Mouse (Mus musculus) c-Kit-negative CD71-positive TER-119-positive erythroid progenitor cells, embryonic 14.5 days (primary cell): ENCODE measurements around the gene Cfap61.

ENCODE experiments used
- DNase-seq: peaks from one replicate; pipeline ENCODE4 v3.0.0-alpha.2; 2013; ENCODE audit warnings: low read depth, low spot score

The Cfap61 gene

DNA sequence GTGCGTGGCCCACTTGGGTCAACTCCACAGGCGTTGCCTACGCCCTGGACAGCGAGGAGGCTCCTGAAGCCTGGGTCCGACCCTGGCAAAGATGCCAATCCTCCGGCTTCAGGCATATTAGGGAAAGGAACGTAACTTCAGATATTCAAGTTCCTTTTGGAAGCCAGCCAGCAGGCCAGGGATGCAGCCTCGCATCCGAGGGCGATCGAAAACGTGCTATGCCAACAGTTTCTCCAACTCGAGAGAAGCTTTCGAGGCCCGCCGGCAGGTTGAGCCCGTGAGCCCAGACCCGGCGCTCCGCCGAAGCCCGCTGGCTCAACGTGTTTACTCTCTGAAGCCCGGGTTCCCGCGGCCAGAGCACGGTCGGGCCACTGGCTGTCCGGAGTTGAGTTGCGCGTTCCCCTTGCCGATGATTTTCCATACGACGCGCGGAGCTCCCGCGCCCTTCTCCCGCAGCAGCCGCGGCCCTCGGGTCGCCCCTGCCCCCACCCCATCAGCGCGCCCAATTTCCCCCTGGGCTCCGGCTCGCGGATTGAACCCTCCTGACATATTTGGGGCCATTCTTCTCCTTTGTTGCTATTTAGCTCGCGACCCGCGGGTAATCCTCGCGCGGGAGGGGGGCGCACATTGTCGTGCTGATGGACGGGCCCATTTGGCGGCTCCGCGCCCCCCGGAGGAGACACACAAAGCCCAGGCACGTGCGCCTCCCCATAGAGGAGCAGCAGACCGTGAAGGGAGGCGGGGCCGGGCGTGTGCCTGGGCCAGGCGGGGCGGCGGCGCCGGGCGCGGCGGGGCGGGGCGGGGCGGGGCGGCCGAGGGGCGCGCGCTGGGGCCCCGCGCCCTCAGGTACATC, 286.7 kb downstream of the Cfap61 start, which contains the start of gene Insm1:
TSS of gene Insm1 (plus strand) at position 846 of the 853 bp plus-strand sequence.
- DNase-seq: no peak

DNA sequence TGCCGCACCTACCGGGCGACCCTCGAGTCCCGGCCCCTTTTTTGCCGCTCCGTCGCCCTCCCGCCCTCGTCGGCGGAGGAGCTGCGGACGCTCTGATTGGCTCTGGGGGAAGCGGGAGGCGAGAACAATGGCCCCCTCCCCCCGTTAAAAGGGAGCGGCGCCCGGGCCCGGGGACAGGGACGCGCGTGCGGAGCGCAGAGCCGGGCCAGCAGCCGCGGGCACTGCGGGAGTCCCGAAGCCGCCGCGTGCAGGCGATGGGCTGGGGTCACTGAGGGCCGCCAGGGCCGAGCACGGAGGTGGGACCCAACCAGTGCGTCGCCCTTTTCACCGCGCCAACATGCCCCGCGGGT, 287.3 kb downstream of the Cfap61 start:
- no peak for DNase-seq

DNA sequence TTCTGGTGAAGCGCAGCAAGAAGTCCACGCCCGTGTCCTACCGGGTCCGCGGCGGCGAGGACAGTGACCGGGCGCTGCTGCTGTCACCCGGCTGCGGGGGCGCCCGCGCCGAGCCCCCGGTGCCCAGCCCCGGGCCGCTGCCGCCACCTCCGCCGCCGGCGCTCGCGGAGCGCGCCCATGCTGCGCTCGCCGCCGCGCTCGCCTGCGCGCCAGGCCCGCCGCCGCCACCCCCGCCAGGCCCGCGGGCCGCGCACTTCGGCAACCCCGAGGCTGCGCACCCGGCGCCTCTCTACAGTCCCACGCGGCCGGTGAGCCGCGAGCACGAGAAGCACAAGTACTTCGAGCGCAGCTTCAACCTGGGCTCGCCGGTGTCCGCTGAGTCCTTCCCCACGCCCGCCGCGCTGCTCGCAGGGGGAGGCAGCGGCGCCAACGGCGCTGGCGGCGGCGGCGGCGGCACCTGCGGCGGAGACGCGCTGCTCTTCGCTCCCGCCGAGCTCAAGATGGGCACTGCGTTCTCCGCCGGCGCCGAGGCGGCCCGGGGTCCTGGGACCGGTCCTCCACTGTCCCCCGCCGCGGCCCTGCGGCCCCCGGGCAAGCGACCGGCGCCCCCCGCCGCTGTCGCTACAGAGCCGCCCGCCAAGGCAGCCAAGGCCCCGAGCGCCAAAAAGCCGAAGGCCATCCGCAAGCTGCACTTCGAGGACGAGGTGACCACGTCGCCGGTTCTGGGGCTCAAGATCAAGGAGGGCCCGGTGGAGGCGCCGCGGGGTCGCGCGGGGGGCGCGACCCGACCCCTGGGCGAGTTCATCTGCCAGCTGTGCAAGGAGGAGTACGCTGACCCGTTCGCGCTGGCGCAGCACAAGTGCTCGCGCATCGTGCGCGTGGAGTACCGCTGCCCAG, 287.9 kb downstream of the Cfap61 start:
- no peak for DNase-seq

DNA sequence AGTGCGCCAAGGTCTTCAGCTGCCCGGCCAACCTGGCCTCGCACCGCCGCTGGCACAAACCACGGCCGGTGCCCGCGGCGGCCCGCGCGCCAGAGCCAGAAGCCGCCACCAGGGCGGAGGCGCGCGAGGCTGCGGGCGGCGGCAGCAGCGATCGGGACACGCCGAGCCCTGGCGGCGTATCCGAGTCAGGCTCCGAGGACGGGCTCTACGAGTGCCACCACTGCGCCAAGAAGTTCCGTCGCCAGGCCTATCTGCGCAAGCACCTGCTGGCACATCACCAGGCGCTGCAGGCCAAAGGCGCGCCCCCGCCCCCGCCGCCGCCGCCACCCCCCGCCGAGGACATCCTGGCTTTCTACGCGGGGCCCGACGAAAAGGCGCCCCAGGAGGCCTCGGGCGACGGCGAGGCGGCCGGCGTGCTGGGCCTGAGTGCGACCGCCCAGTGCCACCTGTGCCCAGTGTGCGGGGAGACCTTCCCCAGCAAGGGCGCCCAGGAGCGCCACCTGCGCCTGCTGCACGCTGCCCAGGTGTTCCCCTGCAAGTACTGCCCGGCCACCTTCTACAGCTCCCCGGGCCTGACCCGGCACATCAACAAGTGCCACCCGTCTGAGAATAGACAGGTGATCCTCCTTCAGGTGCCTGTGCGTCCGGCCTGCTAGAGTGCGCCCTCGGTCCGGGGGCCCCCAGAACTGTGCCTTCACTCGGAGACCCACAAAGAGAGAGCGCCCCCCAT, 288.8 kb downstream of the Cfap61 start:
- DNase-seq: no peak

DNA sequence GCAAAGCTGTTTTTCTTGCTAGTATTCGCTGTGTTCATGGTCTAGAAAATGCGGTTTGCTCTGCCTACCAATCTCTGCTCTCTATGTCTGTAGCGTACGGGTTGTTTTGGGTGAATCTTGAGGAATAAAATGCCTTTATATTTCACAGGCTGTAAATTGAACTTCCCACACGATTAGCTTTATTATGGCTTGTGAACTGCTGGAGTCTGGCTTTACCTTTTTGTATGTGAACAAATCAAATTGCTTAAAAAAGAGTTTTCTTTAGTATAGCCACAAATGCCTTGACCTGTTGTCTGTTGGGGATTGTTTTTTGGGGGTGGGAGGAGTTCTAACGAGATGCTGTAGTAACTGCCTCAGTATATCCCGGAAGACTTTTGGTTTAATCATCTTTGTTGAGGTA, 289.6 kb downstream of the Cfap61 start:
- DNase-seq: no peak

DNA sequence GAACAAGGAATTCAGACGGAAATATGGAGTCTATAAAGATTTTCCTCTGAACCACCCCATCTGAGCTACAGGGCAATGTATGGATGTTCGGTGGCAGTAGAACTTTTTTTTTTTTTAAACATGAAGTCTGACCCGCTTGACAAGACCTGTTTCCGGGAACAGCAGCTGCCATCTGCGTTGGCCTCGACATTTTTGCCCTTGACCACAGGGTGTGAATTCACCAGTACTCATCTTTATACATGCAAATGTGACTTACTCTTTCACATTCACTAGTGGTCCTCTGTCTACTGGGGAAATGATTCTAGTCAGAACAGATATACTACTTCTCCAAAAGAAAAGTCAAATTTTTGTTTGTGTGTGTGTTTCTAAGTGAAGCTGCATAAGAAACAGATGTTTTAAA, 291.2 kb downstream of the Cfap61 start:
- DNase-seq: no peak

DNA sequence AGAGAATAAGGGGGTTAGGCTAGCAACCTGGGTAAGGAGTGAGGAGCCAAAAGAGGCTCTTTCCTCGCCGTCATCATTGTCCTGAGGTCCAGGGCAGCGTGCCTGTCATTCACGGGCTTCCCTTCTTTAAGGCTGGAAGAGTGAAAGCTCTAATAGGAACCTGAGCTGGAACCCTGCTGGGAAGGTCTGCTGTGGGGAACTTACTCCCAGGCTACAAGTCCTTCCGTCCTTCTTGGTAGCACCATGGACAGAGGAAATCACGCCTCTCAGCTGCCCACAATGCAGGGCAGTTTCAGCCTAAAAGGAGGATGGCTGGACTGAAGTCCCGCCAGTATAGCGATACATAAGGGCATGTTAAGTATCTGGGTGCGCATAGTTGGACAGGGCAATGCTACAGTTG, 291.9 kb downstream of the Cfap61 start:
- DNase-seq: no peak

DNA sequence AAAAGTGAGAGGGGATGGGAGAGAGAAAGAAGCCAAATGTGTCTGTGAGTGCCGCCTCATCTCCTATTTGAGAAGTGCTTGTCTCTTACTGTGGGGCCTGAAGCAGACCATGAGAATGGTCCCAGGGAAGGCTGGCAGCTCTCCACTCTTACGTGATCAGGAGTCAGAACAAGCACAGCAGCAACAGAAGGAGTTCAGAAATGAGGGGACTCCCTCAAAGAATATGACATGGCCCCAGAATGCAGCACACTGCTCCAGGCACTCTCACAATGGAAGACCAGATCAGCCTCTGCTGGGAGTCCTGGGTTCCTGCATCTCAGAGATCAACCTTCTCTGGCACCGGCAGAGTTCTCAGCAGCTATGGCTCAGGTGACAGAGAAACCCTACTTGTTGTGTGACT, 293.1 kb downstream of the Cfap61 start:
- DNase-seq: no peak

DNA sequence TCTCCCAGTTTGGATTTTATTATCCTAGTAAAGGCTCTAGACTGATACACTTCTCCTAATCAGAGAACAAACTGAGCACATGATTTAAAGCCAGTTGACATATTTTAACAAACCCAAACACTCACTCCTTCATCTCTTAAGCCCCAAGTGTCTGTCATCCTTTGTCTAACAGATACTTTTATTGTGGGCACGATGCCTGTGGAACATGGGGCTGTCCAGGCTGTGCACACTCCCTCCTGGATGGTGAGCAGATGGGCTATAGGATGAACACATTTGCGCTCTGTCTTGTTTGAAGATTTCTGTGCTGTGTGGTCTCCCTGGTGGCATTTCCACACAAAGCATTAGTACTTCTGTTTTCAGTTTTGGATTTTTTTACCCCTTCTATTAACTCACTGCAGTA, 293.9 kb downstream of the Cfap61 start:
- DNase-seq: no peak

DNA sequence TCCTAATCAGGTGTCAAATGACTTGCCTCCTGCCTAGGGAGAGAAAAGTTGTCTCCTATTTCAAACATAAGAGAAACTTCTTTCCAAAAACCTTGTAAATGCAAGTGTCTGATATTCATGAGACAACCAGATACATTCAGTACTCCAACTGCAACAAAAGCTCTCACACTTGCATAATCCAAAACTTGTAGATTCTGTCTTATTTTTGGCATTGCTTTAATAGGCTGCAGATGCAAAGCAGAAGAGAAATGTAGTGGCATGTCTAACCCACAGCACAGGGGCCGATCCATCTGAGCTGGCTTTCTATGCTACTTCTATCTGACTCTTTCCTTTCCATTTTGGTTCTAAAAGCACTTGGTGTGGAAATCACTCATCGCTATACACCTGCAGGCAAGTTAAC, 296.9 kb downstream of the Cfap61 start:
- DNase-seq: no peak

DNA sequence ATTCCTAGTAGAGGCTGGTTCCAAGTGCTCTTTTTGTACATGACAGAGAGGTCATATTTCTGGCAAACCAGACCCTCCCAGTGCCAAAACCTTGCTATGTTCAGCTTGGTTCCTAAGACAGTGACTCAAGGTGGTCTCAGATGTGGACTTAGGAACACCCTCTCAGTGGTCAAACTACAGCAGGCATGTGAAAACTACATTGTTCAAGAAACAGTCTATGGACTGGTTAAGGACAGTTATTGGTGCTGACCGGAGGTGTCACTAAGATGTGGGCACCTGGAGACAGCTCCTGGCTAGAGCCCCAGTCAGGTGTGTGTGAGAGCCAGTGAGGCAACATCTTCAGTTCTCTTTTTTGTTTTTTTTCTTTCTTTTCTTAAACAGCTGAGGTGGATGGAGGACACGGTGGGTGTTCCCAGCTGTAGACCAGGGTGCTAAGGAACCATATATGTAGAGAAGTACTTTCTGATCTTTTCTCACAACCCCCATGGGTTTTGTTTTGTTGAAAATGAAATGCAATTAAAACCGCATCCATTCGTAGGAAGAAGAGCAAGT, 304.7 kb downstream of the Cfap61 start:
- DNase-seq: no peak

DNA sequence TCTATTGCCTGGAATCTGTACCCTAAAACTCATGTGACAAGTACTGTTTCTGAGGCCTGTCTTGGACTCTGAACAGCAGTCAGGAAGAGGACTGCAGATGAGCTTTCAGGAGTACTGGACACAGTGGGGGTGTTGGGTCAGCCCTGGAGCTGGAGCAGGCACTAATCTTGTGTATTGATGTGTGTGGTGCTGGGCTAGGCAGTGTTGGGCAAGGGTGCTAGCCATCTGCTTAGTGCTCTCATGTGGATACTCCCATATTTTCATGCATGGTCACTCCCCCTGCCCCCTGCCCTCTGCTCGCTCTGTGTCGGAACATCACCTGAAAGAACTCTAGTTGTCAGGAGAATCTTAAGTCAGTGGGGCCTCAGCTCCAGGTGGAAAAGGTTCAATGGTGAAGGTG, 309.5 kb downstream of the Cfap61 start:
- DNase-seq: no peak

DNA sequence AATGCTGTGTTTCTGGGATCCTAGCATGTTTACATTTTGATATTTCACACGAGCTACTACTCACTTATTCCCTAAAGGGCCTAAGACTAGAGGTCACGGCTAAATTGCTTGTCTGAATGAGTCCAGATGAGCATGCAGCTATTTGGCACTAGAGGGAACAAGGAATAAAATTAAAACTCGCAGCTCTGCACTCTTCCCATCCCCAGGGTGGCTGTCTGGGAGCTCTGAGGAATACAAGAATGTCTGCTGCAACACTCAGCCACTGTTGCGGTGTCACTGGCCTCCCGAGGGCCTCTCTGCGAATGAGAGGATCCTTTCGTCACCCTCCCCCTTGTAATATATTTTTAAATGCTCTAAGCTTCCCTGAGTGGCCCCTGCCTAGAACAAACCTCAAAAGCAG, 310.8 kb downstream of the Cfap61 start:
- no peak for DNase-seq

DNA sequence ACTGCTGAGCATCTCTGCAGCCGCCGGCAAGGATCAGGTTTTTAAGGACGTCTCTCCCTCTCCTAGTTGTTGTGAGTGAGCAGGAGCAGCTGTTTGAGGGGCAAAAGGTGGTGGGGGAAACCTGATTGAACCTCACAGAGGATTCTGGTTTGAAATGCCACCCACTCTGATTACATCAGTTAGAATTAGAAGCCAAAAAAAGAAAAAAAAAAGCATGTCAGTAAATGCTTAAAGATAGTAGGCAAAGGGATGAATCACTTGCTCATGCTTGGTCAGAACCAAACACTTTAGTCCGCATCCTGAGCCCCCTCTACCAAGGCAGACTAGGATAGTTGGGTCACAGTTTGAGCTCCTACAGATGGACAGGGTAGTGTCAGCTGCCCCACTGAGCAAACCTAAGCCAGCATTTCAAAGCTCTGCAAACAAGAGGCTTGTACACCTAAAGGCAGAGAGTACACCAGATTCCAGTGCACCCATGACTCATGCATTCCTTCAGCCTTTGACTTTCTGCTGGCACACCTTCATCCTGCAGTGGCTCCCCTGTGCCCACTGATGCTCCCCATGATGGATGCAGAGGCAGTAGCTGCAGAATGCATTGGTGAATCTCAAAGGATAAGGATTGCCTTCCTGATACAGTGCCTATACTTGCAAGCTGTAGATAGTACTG, 312.0 kb downstream of the Cfap61 start:
- no peak for DNase-seq

DNA sequence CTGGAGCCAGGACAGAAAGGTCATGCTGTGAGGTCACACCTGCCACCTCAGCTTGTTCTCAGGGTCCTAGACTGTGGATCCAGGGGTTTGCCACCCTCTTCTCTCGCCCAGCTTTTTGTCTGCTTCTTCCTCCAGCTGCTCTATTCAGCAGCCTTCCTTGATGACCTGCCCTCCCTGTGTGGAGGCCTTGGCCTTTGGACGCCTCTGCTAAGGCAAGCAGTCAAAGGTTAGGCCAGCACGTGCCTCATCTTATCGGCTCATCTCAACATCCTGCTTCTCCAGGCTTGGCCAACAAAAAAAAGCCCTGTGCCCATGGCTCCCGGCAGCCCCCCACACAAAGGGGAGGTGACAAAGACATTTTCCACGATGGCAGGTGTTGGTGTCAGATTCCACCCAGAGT, 313.0 kb downstream of the Cfap61 start:
- DNase-seq: no peak

DNA sequence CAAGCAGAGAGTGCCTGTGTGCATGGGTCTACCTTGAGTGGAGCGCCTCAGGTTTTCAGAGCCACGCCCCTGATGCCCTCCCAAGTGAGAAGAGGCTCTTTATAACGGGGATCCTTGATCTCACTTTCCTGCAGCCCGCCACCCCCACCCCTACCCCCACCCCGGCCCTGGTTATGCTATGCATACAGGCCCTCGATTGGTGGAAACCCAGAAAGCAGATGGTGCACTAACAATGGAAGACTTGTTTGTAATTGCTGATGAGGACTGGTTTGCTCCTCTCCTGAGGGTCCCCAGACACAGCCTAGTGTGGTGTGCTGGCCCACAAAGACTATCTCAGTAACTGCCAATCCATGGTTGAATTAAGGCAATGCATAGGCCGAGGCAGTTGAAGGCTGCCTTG, 314.4 kb downstream of the Cfap61 start:
- DNase-seq: no peak

DNA sequence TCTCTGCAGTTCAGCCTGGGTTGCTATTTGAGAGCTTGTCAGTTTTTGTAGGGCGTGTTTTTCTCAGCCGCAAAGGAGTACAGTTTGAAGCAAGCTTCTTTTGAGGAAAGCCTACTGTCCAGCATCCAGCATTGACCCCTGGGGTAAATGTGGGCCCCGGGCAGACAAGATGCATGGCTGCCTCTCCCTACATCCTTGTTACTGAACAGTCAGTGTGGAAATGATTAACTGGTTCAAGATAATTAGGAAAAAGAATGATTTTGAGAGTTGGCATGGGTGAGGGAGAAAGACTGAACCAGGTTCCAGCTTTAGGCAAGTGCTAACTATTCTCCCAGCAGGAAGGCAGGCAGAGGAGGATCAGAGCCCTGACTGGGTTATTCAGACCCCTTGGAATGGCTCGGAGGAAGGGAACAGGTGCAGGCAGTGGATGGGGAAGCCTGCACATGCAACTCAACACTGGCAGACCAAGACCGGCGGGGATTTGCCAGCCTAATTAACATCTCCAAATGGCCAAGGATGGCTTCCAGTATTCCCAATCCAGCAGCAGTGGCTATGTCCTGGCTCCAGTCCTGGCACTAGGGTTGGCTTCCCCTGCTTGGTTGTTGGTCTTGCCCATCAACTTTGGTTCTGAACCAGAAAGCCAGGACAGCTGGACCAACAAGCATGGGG, 315.8 kb downstream of the Cfap61 start:
- no peak for DNase-seq

DNA sequence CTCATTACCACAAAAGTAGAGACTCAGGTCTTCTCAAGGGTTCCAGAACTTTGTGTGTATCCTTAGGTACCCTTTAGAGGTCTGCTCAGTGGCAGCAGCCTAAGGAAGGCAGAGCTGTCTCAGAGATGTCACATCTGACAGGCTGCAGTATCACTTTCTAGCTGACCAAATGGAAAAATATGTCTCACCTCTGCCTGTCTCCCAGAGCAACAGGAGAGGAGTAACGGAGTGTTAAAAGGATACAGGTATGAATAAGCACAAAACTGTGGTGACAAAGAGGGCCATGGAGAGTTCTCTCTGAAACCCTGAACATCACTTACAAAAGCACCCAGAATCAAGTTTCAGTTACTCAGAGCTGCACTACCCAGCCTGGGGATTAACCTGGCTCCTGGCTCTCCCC, 319.8 kb downstream of the Cfap61 start:
- DNase-seq: no peak

DNA sequence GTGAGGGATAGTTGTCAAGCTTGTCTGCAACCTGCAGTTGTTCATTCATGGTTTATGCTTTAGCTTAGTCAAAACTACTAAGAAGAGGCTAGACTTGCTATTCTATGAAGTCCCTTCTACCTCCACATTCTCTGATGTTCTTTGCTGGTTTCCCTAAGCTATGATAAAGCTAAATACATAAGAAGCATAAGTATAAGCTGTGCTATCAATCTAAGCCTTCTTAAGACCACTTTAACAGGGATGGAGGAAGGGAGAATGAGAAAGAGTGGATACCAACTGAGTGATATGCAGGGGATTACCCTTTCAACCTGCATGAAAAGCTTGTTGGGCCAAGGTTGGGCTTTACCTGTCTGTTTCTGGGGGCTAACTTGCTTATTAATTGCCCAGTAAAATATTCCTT, 321.1 kb downstream of the Cfap61 start:
- DNase-seq: no peak

DNA sequence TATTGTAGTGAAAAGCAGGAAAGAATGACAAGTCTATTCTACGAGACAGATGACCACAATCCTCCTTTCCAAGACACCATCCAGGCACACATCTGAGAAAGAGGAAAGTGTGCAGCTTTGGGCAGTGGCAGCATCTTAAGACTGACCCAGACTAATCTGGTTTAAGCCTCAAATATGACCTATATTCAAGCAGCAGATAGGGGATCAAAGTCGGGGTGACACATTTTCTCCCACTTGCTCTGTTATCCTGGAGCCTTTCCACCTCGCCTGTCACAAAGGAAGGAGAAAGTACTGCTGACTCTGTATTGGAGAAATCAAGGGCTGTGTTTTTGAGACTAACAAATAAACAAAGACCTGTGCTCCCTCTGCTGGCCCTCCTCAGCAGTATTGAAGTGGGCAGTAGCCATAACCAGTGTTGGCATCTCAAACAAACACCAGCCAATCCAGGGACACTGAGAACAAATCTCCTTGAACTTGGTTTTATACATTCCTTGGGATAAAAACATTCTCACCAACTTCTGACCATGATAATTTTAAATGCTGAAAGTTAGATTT, 321.8 kb downstream of the Cfap61 start:
- no peak for DNase-seq
